Mouse (Mus musculus) adrenal gland, postnatal 14 days (tissue): ENCODE results near the gene Pih1d1. TPM values are rescaled to one million over a fixed set of nuclear protein-coding genes. Genes with fewer than 3 reads are reported as not detected.

ENCODE experiments used
- DNase-seq: peaks from one replicate; pipeline ENCODE4 v3.0.0; 2021; ENCODE audit warnings: mixed read lengths
- microRNA-seq, 2 experiments: library from miRNA; unstranded; fragments of <30 nt; microRNA quantifications; one replicate each; pipeline ENCODE4 v1.2.0; 2021
- total RNA-seq: library from RNA; stranded (reverse); gene quantifications from 2 replicates; pipeline ENCODE4 v1.2.3, GENCODE M21; 2021

Gene Pih1d1
- total RNA-seq, 1 experiment from 2014 or later = 55.6 TPM

DNA sequence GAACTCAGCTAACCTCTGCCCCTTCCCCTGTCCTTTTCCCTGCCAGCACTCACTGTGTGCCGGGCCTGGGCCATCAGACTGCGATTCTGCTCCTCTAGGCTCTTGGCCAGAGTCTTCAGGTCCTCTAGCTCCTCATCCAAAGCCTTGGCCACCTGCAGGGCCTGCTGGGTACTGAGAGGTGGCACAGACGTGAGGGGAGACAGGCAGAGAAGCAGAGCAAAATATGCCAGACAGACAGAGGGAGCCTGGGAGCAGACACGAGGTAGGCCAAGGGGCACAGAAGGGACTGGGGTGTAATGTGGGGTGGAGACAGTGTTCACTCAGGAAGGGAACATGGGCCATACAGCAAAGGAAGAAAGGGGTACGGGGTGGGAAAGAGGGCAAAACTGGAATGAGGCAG lies 39.3 kb downstream of the Pih1d1 start:
- DNase-seq = no peak

DNA sequence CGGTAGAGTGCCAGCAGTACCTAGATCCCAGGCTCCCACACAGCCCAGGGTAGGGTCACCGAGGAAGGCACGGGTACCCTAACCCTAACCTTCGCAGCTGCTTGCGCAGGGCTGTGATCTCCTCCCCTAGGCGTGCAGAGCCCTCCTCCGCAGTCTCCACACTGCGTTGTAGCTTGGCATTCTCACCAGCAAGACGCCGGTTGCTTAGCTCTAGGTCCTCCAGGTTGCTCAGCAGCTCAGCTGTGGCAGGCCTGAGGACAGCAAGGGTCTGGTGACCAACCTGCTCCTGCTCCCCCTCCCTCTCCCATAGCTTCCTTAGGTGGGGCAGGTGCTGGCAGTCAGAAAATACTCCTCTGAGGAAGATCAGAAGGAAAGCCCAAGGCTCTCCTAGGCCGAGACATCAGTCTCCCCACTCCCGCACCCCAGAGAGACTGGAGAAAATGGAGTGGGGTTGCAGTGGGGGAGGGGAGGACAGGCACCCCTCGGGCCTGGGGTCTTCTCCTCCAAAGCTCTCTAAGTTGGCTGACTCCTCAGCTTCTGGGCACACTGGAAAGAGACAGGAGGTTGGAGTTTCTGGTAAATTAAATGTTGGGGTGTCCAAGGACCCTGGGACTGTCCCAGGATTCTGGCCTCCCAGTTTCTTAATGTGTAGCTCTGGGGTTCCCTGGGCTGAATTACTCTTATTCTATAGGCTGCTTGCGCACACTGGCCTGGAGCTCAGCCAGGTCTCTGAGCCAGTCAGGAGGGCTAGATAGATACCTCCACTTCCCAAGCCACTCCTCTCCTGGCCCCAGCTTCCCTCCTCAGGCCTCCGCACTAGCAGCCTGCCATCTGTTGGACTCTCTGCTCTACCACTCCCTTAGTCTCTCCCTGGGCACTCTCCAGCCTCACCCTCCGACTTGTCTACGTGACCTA lies 40.0 kb downstream of the Pih1d1 start:
- no peak for DNase-seq

DNA sequence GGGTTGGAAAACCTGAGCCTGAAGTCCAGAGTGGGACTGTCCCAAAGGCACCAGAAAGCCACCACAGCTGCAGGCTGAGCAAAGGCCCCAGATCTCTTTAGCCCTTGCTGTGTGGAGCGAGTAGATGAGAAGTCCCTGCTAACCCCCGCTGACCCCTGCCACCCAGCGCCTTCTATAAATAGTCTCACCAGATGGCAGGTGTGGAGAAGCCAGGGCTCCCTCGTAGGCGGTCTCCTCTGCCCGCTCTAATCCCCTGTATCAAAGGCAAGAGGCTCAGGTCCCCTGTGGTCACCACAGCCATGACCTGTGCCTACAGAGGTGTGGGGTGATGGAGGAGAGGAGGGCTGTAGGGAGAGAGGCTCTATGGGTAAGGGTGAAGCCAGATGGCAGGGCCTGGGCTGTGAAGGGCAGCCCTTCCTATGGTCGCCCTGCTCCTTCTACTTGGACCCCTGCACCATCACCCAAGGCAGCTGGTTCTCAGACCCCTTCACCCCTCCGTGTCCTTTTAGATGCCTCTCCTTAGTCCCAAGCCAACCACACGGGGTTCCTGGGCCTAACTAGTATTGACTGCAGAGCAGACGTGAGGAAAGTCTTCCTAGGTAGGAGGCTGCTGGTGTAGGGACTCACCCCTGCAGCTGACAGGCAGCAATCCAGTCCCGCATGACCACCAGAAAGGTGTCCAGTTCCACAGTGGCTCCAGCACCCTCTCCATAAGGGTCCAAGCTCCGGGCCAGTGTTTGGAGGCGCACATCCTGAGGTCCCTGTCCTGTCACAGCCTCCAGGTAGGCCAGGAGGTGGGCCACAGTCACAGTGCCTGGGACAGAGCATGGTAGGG lies 41.5 kb downstream of the Pih1d1 start:
- DNase-seq = no peak

DNA sequence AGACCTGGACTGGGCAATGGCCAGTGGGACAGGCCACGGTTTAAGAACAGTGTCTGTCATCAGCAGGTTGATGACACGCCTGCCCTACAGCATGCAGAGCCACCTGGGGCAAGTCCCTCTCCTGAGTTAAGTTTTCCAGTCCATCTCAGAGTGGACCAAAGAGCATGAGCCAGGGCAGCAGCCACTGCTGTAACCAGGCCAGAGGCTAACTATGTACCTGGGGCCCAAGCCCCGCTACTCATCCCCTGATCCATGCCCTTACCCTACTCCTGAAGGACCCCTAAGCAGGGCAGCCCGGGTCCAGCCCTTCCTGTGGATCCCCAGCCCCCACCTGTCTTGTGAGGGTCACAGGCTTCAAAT lies 42.1 kb downstream of the Pih1d1 start:
- no peak for DNase-seq

DNA sequence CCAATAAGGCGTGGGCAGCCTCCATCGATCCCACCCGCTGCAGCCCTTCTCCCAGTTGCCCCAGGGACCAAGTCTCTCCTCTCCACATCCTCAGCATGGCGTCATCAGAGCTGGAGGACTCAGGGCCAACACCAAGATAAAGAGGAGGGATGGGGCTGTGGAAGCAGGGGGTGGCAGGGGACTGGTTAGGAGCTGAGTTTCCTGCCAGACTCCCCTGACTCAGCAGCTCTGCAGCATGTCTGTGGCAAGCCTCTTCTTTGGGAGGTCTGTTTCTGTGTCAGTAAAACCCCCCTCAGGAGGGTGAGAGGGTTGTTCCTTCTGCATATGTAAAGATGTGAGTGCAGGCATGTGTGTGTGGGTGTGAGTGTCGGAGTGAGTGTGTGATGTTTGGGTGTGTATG lies 42.9 kb downstream of the Pih1d1 start:
- no peak for DNase-seq

DNA sequence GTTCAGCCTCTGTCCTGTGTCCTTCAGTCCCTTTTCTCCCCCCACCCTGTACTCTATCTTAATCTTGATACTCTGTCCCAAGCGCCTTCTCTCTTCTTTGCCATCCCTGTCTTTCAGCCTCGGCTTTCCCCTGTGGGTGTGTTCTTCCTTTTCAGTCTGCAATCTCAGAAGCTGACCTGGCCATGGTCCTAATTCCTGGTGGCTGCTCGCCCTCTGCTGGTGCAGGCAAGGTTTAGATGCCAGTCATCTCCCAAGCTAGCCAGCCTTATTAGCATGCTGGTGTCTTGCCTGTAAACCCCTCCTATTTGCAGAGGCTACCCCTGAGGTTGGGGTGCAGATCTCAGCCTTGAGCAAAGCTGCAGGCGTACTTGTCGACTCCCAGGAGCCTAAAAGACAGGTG lies 44.3 kb downstream of the Pih1d1 start:
- peak; percentile 86 for DNase-seq

DNA sequence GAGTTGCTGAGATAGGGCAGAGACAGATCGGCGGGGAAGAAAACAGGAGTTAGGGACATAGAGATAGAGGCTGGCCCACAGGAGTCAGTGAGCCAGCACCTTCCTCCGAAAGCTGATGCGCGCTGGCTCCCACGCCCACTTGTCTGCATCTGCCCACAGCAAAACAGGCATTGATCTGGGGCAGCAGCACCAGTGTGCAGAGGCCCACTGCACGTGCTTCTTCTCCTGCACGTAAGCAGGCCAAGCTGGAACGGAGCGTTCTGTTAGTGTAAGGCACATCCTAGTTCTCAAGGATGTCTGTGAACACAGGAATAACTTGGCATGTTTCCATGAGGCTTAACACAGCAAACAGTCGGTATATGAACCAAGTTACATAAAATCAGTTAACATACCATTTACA lies 44.9 kb downstream of the Pih1d1 start:
- DNase-seq = no peak

DNA sequence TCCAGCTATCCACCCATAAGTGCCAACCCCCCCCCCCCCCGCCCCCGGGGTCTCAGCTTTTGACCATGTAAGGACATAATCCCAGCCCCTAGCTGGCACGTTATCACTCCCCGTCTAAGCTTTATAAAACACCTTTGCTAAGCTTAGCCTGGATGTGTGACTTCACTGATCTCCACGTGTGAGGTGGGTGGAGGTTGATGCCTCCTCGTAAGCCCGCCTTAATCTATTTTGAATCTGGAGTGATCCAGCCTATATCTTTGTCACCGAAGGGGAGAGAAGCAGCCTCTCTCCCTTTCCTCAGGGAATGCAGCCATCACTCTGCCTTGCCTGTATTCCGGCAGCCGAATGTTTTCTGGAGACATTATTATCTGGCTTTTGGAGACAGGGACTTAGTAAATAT lies 48.6 kb downstream of the Pih1d1 start:
- DNase-seq = no peak

DNA sequence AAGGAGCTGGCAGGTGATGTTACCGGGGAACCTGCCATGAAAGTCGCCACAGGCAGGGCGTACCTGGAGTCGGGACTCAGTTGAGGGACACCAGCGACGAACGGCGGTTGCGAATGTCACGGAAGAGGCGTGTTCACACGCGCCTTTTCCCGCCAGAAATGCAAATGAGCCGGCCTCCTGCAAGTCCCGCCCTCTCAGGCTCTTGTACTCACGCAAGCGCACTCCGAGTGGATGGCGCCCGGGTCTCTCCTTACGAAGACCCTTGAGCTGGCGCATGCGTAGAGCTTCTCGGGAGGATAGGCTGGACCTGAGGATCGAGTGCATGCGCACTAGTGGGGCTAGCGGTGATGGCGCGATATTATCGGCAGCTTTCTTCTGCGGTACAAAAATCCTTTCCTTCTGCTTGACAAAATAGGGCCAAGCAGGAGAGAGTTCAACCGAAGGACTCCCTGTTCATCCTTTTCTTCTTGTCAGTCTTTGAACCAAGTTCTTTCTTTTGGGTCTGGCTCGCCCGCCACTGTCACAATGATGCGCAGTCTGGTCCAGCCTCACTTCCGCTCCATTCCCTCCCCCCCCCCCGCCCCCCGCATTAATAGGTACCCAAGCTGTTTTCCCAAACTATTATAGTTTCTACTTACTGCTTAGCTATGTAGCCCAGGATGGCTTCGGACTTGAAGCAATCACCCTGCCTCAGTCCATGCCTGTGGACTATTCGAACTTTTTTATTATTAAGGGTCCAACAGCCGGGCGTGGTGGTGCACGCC lies 50.5 kb downstream of the Pih1d1 start, which contains the start of gene Ccdc155:
Gene Ccdc155 (minus strand): TSS at position 513 of the 764 bp plus-strand sequence.
- DNase-seq = peak; percentile 92

DNA sequence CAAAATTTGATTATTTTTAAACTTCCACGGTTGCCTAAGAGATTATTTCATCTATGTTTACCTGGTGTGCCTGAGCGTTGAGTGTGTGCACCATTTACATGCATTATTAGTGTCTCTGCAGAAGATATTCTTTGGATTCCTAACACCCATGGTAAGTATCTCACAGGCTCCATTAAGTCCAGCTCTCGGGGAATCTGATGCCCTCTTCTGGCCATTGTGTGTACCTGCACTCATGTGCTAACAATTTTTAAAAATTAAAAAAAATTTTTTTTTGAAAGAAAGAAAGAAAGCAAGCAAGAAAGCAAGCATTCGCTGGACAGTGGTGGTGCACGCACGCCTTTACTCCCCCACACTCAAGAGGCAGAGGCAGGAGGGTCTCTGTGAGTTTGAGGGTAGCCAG lies 54.2 kb downstream of the Pih1d1 start:
- DNase-seq = no peak

Small RNA genes within 50 kb of the gene (microRNA-seq; reads per million reads assigned to microRNA genes)
- 695 to 827 reads per million in 2 experiments for gene Mir150
- 43.5 to 50.2 reads per million in 2 experiments for gene Mir5121
- gene Mir7055 = 0 reads per million in 2 experiments

Other genes starting within 250 kb of the Pih1d1 start
- 81.2 and 83.2 TPM in 2 replicates for gene Ap2a1, start 224.8 kb upstream of the Pih1d1 start, total RNA-seq
- not detected in 2 replicates for gene Tsks, start 211.1 kb upstream of the Pih1d1 start, total RNA-seq
- 9.6 and 12.4 TPM in 2 replicates for gene Cpt1c, start 179.5 kb upstream of the Pih1d1 start, total RNA-seq
- 224 and 250 TPM in 2 replicates for gene Prmt1, start 167.7 kb upstream of the Pih1d1 start, total RNA-seq
- gene Irf3, start 156.7 kb upstream of the Pih1d1 start, total RNA-seq = 95.1 and 108 TPM in 2 replicates
- 16.1 and 16.6 TPM in 2 replicates for gene Bcl2l12, start 155.6 kb upstream of the Pih1d1 start, total RNA-seq
- gene Scaf1, start 137.9 kb upstream of the Pih1d1 start, total RNA-seq = 76.3 and 77.2 TPM in 2 replicates
- 60.3 and 63.4 TPM in 2 replicates for gene Rras, start 136.3 kb upstream of the Pih1d1 start, total RNA-seq
- 42.6 and 44.6 TPM in 2 replicates for gene Prr12, start 101.4 kb upstream of the Pih1d1 start, total RNA-seq
- 41.6 and 47.5 TPM in 2 replicates for gene Nosip, start 91.9 kb upstream of the Pih1d1 start, total RNA-seq
- gene Prrg2, start 91.6 kb upstream of the Pih1d1 start, total RNA-seq = 16.0 and 16.3 TPM in 2 replicates
- 38.2 and 39.1 TPM in 2 replicates for gene Rcn3, start 62.1 kb upstream of the Pih1d1 start, total RNA-seq
- 138 and 152 TPM in 2 replicates for gene Fcgrt, start 50.5 kb upstream of the Pih1d1 start, total RNA-seq
- gene Rps11, start 29.9 kb upstream of the Pih1d1 start, total RNA-seq = 1,189 and 1,386 TPM in 2 replicates
- 1,693 and 2,079 TPM in 2 replicates for gene Rpl13a, start 25.5 kb upstream of the Pih1d1 start, total RNA-seq
- not detected in 2 replicates for gene Gm45713, start 18.1 kb upstream of the Pih1d1 start, total RNA-seq
- 13.3 and 25.0 TPM in 2 replicates for gene Flt3l, start 17.9 kb upstream of the Pih1d1 start, total RNA-seq
- gene Aldh16a1, start 281 bp downstream of the Pih1d1 start, total RNA-seq = 59.8 and 59.9 TPM in 2 replicates
- gene Slc17a7, start 9.6 kb downstream of the Pih1d1 start, total RNA-seq = 0.22 and 0.79 TPM in 2 replicates
- not detected in 2 replicates for gene Gfy, start 25.3 kb downstream of the Pih1d1 start, total RNA-seq
- gene Pth2, start 26.7 kb downstream of the Pih1d1 start, total RNA-seq = not detected in 2 replicates
- gene Ccdc155, start 50.6 kb downstream of the Pih1d1 start, total RNA-seq = 0.22 and 0.23 TPM in 2 replicates
- 0.98 TPM in 1 of 2 replicates, not detected in the other for gene Dkkl1, start 57.8 kb downstream of the Pih1d1 start, total RNA-seq
- 17.8 and 19.2 TPM in 2 replicates for gene Tead2, start 61.5 kb downstream of the Pih1d1 start, total RNA-seq
- 7.3 and 40.7 TPM in 2 replicates for gene Cd37, start 84.8 kb downstream of the Pih1d1 start, total RNA-seq
- gene Slc6a16, start 86.8 kb downstream of the Pih1d1 start, total RNA-seq = not detected in 2 replicates
- not detected in 2 replicates for gene Slc6a21, start 123.2 kb downstream of the Pih1d1 start, total RNA-seq
- gene Trpm4, start 179.5 kb downstream of the Pih1d1 start, total RNA-seq = 13.5 and 15.1 TPM in 2 replicates
- 0.15 and 0.45 TPM in 2 replicates for gene Hrc, start 181.0 kb downstream of the Pih1d1 start, total RNA-seq
- 2.1 and 2.4 TPM in 2 replicates for gene Ppfia3, start 212.7 kb downstream of the Pih1d1 start, total RNA-seq
- gene Lin7b, start 216.3 kb downstream of the Pih1d1 start, total RNA-seq = 1.2 and 1.4 TPM in 2 replicates
- 265 and 280 TPM in 2 replicates for gene Snrnp70, start 241.4 kb downstream of the Pih1d1 start, total RNA-seq